In genomic region chr5:92127751-92128150, GRCm38 (mm10) we compare ENCODE assay signal across 13 mouse cellular contexts. TPM values are rescaled to one million over a fixed set of nuclear protein-coding genes. Genes with fewer than 3 reads are reported as not detected.
DNase-seq lines count a peak whose midpoint lies in the region; ATAC-seq and TF ChIP-seq lines count a peak whose summit lies in the region.
"Had no signal": no experiment of that assay in that cellular context is flagged by ENCODE, and none has a peak within 500 bp of the region (broad histone marks: within the 10 kb centered on the region; RNA-seq: fewer than 3 reads in every experiment).

No protein-coding gene starts in this region.

- H3K4me1 ChIP-seq in heart, embryonic 13.5 days = peaks cover 36% of the 10 kb centered on the region
- peaks cover 20% of the 10 kb centered on the region for H3K4me1 ChIP-seq in testis, adult 2 months (ENCODE audit: control insufficient read depth, insufficient read depth, low read length)
- peaks cover 11% of the 10 kb centered on the region for H3K4me1 ChIP-seq in limb, embryonic 13.5 days
- H3K4me1 ChIP-seq in stomach, postnatal 0 days (replicated peaks; ENCODE audit: control insufficient read depth, insufficient read depth) = no peaks in the 10 kb centered on the region

- H3K36me3 ChIP-seq in heart, embryonic 13.5 days = peaks cover 17% of the 10 kb centered on the region
- no peaks in the 10 kb centered on the region for H3K36me3 ChIP-seq in testis, adult 2 months (ENCODE audit: control insufficient read depth, insufficient read depth, low read length)
- peaks cover 29% of the 10 kb centered on the region for H3K36me3 ChIP-seq in limb, embryonic 13.5 days
- H3K36me3 ChIP-seq in stomach, postnatal 0 days (ENCODE audit: control insufficient read depth, insufficient read depth, low read length) = no peaks in the 10 kb centered on the region

- no peak for TF ChIP-seq CTCF in testis, adult 2 months (IDR thresholded peaks at IDR 0.05; ENCODE audit: control insufficient read depth, insufficient read depth, insufficient replicate concordance, low read depth, low read length)
- TF ChIP-seq CTCF in stomach, postnatal 0 days (IDR thresholded peaks at IDR 0.05; ENCODE audit: low read depth) = no peak

- peak overlapping the region; percentile 60 for H3K4me2 ChIP-seq in heart, embryonic 13.5 days
- 0 out of 2 replicates have a peak overlapping the region, but pooled peaks have one; percentile 1 for H3K4me2 ChIP-seq in limb, embryonic 13.5 days (replicated peaks)
- H3K4me2 ChIP-seq in stomach, postnatal 0 days (replicated peaks; ENCODE audit: low read depth) = no peak overlapping the region
- H3K4me2 ChIP-seq: limb, embryonic 12.5 days; midbrain, embryonic 12.5 days had no signal

- ATAC-seq in heart, embryonic 13.5 days (ENCODE audit: extremely low read depth, insufficient number of reproducible peaks, low FRiP score, low TSS enrichment) = no peak
- no peak for ATAC-seq in limb, embryonic 13.5 days (ENCODE audit: low FRiP score, low read depth)
- 0 out of 2 replicates have a peak, but pooled peaks have one; percentile 27 for ATAC-seq in stomach, postnatal 0 days (ENCODE audit: low FRiP score, low TSS enrichment)
- ATAC-seq: activated CD4-positive, CD25-positive, alpha-beta regulatory T cell, adult 4 months; CD4-positive, CD25-positive, alpha-beta regulatory T cell, adult 4 months had no signal

- H3K9ac ChIP-seq in heart, embryonic 13.5 days = no peak overlapping the region
- peak overlapping the region; percentile 20; the same call in 1 of the 2 replicates for H3K9ac ChIP-seq in limb, embryonic 13.5 days
- no peak overlapping the region for H3K9ac ChIP-seq in stomach, postnatal 0 days (ENCODE audit: low read length)
- H3K9ac ChIP-seq: limb, embryonic 12.5 days; midbrain, embryonic 12.5 days had no signal

- no peak for TF ChIP-seq POLR2A in testis, adult 2 months (IDR thresholded peaks at IDR 0.05; ENCODE audit: control insufficient read depth, low read depth, low read length)

- peak overlapping the region; percentile 74 for H3K27ac ChIP-seq in heart, embryonic 13.5 days (replicated peaks)
- peak overlapping the region; percentile 1; the same call in 1 of the 2 replicates for H3K27ac ChIP-seq in testis, adult 2 months (ENCODE audit: control insufficient read depth, insufficient read depth, low read depth, low read length)
- H3K27ac ChIP-seq in limb, embryonic 13.5 days = no peak overlapping the region
- H3K27ac ChIP-seq in stomach, postnatal 0 days (replicated peaks) = peak overlapping the region; percentile 89
- H3K27ac ChIP-seq: kidney, postnatal 0 days; limb, embryonic 12.5 days had no signal

- peak overlapping the region; percentile 18 for H3K4me3 ChIP-seq in heart, embryonic 13.5 days
- no peak overlapping the region for H3K4me3 ChIP-seq in testis, adult 2 months (ENCODE audit: control insufficient read depth, low read depth, low read length)
- H3K4me3 ChIP-seq in limb, embryonic 13.5 days = no peak overlapping the region
- H3K4me3 ChIP-seq in stomach, postnatal 0 days (ENCODE audit: low read depth, low read length) = no peak overlapping the region
- H3K4me3 ChIP-seq: limb, embryonic 12.5 days; midbrain, embryonic 12.5 days had no signal

- no peak for TF ChIP-seq EP300 in stomach, postnatal 0 days (optimal IDR thresholded peaks at IDR 0.05)

- DNase-seq in heart, postnatal 4 days = no peak
- DNase-seq in testis, postnatal 14 days (ENCODE audit: low spot score) = no peak
- DNase-seq in stomach, postnatal 0 days (ENCODE audit: low spot score) = no peak
- no peak for DNase-seq in retina, embryonic 14.5 days (ENCODE audit: low spot score)
- no peak for DNase-seq in frontal cortex, postnatal 36 days (ENCODE audit: low spot score in 2 of 2)

- 85% methylated on average over 10 of the region's 10 CpGs for WGBS in heart, embryonic 13.5 days
- WGBS in limb, embryonic 13.5 days = 90% methylated on average over 10 of the region's 10 CpGs
- WGBS in stomach, postnatal 0 days = 60% methylated on average over 10 of the region's 10 CpGs

- peaks cover 3% of the 10 kb centered on the region; the same call in 1 of the 2 replicates for H3K9me3 ChIP-seq in heart, embryonic 13.5 days
- H3K9me3 ChIP-seq in limb, embryonic 13.5 days = no peaks in the 10 kb centered on the region
- H3K9me3 ChIP-seq in stomach, postnatal 0 days (ENCODE audit: control insufficient read depth, low read length) = no peaks in the 10 kb centered on the region
- H3K9me3 ChIP-seq: limb, embryonic 12.5 days had no signal

- H3K27me3 ChIP-seq in heart, embryonic 13.5 days (replicated peaks) = no peaks in the 10 kb centered on the region
- H3K27me3 ChIP-seq in testis, adult 2 months (ENCODE audit: control insufficient read depth, insufficient read depth, low read length) = no peaks in the 10 kb centered on the region
- H3K27me3 ChIP-seq in limb, embryonic 13.5 days = no peaks in the 10 kb centered on the region
- no peaks in the 10 kb centered on the region for H3K27me3 ChIP-seq in stomach, postnatal 0 days (ENCODE audit: control insufficient read depth, insufficient read depth, low read length)
- H3K27me3 ChIP-seq: limb, embryonic 12.5 days; midbrain, embryonic 12.5 days had no signal

RNA-seq across cellular contexts. Expression of gene Uso1, which starts 10.0 kb away (rescaled TPM):
- polyA plus RNA-seq in heart, embryonic 13.5 days (2015; fragmentation: Nextera tagmentation; extraction: Ambion mirVana) = 30.2 and 32.1 TPM in 2 replicates
- 10 to 100 TPM; 46.4 to 47.3 TPM for total RNA-seq in heart, postnatal 4 days (2021)
- polyA plus RNA-seq in testis, adult 2 months (2012; rRNA removed) = 8.1 and 8.7 TPM in 2 replicates
- polyA plus RNA-seq in limb, embryonic 13.5 days (2015; fragmentation: Nextera tagmentation; extraction: Ambion mirVana) = 50.1 and 53.2 TPM in 2 replicates
- 36.6 and 36.7 TPM in 2 replicates for polyA plus RNA-seq in stomach, postnatal 0 days (2015; fragmentation: Nextera tagmentation; extraction: Ambion mirVana)

RNA-seq across cellular contexts. Expression of gene G3bp2, which starts 44.2 kb away (rescaled TPM):
- polyA plus RNA-seq in heart, embryonic 13.5 days (2015; fragmentation: Nextera tagmentation; extraction: Ambion mirVana) = 132 and 153 TPM in 2 replicates
- 10 to 100 TPM; 81.1 to 82.9 TPM for total RNA-seq in heart, postnatal 4 days (2021)
- polyA plus RNA-seq in testis, adult 2 months (2012; rRNA removed) = 16.6 and 20.9 TPM in 2 replicates
- 201 and 209 TPM in 2 replicates for polyA plus RNA-seq in limb, embryonic 13.5 days (2015; fragmentation: Nextera tagmentation; extraction: Ambion mirVana)
- polyA plus RNA-seq in stomach, postnatal 0 days (2015; fragmentation: Nextera tagmentation; extraction: Ambion mirVana) = 94.0 and 111 TPM in 2 replicates
